Mouse (Mus musculus): ENCODE results near the gene Grb10.

Gene Grb10

DNA sequence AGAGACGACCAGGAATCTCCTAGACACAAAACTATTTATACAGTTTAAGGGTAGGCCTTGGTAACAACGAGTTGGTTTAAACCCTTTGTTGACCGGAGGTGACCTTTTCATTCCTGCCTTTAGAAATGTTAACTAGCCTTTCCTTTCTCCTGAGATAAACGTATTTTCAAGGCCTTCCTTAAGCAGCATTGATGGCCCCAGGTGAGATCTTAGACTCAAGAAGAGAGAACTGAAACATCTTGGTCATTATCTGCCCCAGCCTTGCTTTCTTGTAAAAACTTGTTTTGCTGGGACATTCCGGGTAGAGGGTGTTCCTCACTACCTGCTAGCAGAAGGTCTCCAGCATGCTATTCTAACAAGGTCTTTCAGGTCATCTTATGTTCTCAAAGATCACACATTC lies 133.5 kb downstream of the Grb10 start:
- no peak for DNase-seq (ENCODE audit: low spot score in 2 of 2)

DNA sequence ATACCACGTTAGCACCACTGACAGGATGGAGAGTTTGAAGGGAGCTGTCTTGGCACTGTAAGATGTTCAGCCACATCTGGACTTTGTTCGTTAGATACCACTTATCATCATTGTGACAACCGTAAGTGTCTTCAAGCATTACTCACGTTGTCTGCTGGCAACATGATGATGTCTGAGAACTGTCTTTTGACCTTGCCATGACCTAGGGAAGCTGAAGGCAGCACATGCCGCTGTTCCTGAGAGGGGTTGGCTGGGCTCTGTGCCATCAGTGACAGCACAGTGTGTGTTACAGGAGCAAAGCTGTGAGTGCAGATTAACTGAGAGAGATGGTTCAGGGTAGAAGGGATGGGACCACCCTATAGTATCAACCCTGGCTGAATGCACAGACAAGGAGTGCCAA lies 137.0 kb downstream of the Grb10 start:
- no peak for DNase-seq (ENCODE audit: low spot score in 2 of 2)

DNA sequence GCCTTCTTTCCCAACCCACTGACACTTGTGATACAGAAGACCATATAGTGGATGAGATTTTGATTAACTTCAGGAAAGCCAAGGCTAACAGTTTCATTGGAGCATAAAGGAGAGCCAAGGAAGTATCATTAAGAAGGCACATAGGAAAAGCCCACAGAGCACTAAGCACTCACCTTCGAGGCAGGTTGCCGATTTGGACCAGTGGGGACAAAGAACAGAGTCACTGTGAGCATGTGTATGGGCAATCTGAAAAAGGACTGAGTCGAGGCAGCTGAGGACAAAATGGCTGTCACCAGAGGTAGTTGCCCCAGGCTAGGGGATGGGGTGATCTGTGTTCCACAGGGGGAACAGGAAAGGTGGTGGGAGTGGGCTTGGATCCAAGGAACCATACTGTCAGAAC lies 140.0 kb downstream of the Grb10 start:
- no peak for DNase-seq (ENCODE audit: low spot score in 2 of 2)

DNA sequence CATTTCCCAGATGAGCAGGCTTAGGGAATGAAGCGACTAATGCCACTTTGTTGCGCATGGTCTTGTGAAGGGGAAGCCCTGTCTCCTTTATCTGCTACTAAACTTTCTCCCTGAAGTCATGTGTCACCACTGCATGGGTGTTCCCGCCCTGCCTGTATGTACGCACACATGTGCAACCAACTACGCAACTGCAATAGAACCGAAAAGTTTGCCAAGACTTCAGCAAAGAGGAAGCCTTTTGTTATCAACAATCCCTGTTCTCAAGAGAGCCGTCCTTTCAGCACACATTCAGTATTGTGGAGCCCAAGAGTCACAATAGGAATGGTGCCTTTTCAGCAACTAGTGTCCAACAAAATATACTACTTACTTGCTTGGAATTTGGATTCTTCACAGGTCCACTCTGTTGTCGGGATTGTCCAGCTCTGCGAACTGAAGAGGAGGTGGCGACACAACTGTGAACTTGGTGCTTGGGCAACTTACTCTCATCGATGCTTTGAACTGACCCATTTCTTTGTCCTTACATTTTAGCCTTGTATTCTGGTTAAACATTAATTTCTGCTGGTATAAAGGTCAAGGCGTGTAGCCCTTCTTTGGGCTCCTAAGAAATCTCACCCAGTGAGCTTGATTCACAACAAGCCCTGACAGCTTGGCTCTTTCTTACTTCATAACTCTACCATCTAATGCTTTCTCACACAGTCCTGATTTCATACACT lies 140.7 kb downstream of the Grb10 start, which contains the start of gene Ddc:
Gene Ddc, minus strand, starts transcription at position 500 of the 713 bp plus-strand sequence.
- no peak for DNase-seq (ENCODE audit: low spot score in 2 of 2)

DNA sequence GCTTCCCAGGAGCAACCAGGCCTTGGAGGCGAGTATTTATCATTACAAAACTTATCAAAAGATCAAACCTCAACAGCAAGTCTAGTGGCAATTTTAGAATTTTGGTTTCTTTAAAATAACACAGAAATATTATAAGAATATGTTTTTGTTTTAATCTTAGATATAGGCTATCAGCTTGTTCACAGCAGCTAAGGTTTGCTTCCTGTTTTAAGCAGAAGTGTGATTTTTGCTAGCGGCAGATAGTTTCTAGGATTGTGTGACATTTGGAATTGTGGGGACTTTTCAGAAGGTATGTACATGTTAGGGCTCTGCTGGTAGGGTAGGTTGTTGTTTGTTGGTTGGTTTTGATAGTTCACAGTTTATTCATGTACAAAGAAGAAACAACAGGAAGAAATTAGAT lies 143.0 kb downstream of the Grb10 start:
- DNase-seq (ENCODE audit: low spot score in 2 of 2), result no peak

DNA sequence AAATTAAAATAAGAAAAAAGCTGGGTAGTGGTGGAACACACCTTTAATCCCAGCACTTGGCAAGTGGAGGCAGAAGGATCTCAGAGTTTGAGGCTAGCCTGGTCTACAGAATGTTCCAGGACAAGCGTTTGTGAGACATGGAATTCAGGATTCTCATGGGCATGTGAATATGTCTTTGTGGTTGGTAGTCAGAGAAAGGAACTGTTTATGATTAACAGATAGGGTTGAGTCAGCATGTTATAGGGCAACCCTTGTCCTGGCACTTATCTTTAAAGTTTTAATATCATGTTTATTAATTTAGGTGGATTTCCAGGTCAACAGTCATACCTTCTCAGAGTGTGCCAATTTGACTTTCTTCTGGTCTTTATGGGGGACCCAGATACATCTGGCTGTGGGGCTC lies 144.7 kb downstream of the Grb10 start:
- no peak for DNase-seq (ENCODE audit: low spot score in 2 of 2)

DNA sequence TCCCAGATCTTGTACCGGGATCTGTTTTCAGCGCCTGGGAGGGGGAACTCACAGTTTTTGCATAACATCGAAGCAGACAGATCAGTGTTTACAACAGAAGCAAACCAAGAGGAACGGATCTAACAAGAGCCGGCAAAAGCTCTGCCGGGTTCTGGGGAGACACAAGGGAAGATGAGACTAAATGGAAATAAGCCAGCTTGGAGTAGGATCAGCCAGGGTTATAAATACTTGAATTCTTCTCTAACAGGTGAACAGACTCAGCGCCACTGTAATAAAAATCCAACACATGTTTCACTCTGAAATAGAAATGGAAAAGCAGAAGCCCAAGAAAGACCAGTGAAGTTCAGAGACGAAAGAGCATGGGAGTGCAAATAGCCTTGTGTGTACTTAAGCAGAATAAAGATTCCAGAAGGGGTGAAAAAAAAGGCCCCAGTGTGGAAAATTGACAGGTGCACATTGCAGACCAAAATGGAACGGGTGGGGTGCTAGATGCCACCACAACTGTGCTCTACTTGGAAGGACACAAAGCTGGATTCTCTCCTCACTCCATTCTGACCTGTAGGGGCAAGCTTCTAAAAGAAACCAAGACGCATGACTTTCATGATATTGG lies 145.4 kb downstream of the Grb10 start:
- no peak for DNase-seq (ENCODE audit: low spot score in 2 of 2)

DNA sequence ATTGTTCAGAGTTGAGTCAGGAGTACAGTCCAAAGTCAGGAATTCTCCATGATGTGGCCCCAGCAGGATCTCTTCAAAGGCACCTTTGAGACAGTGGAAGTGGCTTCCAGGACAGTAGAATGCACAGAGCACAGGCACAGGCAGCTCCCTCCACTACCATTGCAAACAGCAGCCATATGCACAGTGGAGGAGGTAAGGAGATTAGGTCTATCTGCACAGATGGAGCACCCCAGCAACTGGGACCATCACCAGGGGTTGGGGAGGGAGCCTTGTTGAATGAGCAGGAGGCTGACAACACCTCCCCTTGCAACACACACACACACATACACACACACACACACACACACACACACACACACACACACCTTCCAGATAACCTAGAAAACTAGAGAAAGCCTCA lies 146.7 kb downstream of the Grb10 start:
- DNase-seq (ENCODE audit: low spot score in 2 of 2), result no peak

DNA sequence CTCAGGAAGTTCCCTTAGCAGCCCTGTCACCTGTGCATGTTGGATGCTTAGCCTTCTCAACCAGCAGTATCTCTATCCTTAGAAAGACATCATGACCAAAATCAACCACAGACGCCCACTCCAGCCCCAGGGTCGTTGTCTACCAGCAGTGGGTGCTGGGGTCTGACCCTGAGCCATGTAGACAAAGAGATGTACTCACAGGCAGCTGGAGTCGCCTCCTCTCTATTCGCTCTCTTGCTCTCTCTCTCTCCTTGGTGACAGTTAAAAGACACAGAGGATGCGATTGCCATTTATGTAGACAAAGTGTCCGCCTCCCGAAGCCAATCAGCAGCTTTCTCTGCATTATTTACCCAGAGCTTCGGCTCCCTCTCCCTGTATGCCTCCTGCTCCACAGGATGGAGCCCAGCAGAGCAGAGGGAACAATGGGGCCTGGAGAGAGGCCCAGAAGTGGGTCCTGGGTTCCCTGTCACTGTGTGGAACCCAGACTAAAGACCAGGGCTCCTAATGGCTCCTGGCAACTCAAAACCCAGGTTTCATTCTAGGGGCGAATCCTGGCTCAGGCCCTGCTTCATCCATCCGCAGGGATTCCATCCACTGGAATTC lies 148.2 kb downstream of the Grb10 start:
- no peak for DNase-seq (ENCODE audit: low spot score in 2 of 2)

DNA sequence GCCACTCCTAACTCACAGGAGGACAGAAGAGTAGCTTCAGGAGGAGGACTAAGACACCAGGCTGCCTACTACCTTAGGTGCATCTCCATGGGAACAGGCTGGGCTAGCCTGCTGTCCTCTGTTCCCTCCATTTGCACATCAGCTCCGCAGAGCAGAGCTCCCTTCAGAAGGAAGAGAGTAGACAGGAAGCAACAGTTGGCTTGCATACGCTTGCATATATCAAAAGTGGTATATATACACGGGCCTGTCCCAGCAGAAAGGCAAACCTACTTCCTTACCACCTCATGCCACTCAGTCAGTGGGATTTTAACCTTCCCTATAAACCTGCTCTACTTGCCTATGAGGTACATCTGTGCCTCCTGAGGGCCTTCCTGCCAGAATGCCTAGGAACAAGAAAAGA lies 149.8 kb downstream of the Grb10 start:
- DNase-seq (ENCODE audit: low spot score in 2 of 2), result no peak

DNA sequence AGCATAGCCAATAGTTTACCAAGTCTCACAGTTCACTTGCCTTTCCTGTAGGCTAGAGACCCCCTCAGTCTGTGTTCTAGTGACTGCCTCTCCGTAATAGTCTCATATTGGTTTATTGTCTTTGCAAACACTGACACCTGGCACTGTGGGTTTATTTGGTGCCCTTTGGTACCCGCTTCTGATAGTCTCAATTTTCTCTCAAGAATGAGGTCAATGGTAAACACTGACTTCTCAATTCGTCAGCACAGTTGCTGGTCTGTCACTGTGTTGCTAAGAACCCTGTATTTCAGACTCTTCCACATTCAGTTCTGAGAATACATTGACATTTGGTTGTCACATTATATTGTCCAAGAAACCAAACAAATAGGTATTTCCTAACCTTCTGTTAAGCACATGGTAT lies 150.4 kb downstream of the Grb10 start:
- no peak for DNase-seq (ENCODE audit: low spot score in 2 of 2)

DNA sequence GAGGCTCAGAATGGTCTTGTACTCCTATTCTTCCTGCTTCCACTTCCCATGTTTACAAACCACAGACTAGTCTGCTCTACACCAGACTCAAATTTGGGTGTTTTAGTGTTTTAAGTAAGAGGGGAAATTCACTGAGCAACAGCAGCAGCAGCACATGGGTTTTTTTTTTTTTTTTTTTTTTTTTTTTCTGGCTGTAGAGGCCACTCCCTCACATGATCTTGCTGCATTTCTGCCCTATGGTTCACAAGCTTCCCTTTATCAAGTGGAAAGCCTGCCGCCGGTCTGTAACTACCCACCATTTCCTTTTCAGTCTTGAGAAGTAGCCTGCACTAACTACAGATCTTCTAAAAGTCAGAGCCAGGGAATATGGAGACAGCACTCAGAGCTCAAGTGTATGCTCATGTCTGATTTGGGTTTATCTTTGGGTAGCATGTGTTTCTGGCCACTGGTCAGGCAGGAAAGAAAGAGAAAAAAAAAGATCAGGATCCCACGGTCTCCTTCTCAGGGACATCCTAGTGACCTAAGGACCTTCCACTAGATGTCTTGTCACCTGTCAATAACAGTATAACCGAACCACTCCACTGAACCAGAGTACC lies 152.0 kb downstream of the Grb10 start:
- DNase-seq (ENCODE audit: low spot score in 2 of 2), result no peak

DNA sequence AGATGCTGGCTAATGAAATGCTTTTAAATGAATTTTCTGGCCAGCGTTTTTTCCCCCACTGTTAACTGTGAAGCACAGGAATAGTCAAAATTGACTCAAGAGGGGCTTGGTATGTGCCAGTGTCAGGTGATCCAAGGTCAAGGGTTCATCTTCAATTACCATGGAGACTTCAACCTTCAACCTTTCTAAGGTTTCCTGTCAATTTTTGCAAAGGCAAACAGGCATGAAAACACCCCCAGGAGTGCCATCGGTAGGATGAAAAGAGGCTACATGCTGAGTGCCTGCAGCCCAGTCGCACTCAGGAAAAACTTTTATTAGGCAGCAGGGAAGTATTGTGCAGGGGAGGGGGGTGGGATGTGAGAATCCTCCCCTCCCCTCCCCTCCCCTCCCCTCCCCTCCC lies 152.6 kb downstream of the Grb10 start:
- no peak for DNase-seq (ENCODE audit: low spot score in 2 of 2)

DNA sequence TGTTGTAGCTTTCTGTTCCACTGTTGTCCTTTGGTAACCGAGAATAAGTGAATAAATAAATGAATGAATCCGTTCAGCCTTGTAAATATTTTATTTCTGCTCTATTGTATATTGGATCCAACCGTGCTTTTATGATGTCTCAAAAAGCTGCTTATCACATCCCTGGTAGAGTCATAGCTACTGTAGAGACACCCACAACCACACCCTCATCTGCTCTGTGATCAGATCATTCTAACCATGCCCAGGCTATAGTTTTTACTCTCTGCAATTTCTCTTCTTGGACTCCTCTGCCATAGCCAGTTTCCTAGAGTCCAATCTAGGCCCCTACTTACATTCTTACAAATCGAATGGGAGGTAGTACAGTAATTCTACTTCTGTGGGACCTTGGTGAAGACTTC lies 153.2 kb downstream of the Grb10 start:
- no peak for DNase-seq (ENCODE audit: low spot score in 2 of 2)

DNA sequence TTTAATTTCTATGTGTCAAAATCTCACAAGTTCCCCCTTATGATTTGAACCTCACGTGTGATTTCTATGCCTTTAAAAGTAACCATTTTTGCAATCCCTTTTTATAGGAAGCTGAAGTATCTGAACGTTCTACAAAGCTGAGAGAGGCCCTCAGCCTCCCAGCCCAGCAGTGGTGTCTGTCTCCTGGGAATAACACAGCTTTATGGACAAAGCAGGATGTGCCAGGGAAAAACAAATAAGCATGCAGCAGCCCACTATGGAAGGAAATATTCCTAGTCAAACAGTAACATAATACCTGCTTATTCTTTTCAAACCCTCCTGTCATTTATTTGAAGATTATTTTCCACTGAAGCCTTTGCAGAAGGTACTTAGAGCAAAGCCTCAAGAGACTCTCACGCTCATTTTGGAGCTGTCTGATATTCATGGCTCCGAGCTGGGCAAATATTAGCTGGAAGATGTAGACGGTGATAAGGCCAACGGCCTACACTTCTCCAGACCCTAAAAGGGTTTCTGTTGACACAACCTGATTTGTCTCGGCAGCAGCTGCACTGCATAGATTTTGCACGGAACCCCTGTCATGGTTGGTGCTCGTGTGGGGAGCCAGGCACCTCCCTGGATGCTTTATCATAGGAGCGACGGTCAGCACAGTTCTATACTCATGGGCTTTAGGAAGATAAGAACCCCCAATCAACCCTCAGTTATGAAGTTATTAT lies 153.8 kb downstream of the Grb10 start:
- no peak for DNase-seq (ENCODE audit: low spot score in 2 of 2)

DNA sequence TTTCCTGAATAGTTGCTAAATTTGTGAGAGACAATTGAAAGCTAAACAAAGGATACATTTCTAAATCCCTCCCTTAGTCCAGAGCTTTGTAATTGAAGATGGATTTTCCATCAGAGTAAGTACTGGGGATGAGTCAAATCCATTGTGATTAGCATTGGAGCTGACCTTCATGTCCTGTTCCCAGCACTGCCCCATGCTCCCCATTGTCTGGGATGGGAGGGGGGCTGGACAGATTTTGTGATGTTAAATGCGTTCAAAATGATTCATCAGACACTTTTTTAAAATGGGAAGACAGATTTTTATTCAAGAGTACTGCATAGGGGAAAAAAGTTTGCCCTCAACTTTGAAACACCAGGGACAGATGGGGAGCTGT lies 156.7 kb downstream of the Grb10 start:
- no peak for DNase-seq (ENCODE audit: low spot score in 2 of 2)

DNA sequence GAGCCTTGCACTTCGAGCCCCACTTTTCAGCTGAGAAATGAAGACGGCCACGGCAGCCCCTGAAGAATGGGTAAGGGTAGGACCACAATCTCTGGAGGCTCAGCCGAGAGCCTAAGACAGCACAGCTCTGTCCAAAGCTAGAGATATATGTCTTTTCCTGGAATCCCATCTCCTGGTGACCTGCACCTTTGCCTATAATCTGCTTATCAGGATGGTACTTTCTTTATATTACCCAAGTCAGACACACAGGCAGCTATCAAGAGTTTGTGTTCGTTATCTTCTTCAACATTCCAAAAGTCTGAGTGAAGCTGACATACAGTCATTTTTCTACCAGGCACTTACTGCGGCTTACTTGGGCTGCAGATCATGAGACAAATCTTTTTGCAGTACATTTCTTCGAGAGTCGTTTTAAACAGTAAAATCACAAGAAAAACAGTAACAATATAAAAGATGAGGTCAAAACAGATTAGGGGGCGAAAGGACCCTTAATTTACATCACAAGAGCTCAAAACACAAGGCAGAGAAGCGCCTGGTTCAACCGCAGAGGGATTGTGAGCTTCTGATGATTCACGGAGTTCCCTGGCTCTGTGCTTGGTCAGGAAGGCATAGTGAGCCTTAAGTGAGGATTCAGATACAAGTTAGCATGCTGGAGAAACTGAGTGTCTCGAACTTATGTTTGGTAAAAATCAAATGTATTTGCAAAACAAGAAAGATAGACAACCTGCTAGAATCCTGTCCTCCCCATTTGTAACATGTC lies 157.3 kb downstream of the Grb10 start:
- no peak for DNase-seq (ENCODE audit: low spot score in 2 of 2)

All from urinary bladder, postnatal 4 days (tissue).